Mouse (Mus musculus) C2C12 (cell line): ENCODE results near the gene Fry. TPM values are rescaled to one million over a fixed set of nuclear protein-coding genes. Genes with fewer than 3 reads are reported as not detected.

ENCODE experiments used
- H3K27me3 ChIP-seq: one replicate; pipeline ENCODE4 v1.6.1; 2011; ENCODE audit not compliant: control insufficient read depth, insufficient read depth, insufficient read length
- H3K36me3 ChIP-seq: one replicate; pipeline ENCODE4 v1.6.1; 2011; ENCODE audit not compliant: control insufficient read depth, insufficient read depth
- H3K4me3 ChIP-seq: one replicate; pipeline ENCODE4 v1.5.1; 2011; ENCODE audit warnings: mild to moderate bottlenecking, control low read depth; ENCODE audit not compliant: poor library complexity, insufficient read depth, severe bottlenecking
- H3K79me2 ChIP-seq: one replicate; pipeline ENCODE4 v1.6.1; 2011; ENCODE audit not compliant: control insufficient read depth, insufficient read depth
- H3K79me3 ChIP-seq: one replicate; pipeline ENCODE4 v1.6.1; 2011; ENCODE audit warnings: low read depth, control low read depth
- H3ac ChIP-seq: one replicate; pipeline ENCODE3; 2011; ENCODE audit warnings: low read depth; ENCODE audit not compliant: control insufficient read depth, insufficient read length
- CEBPB ChIP-seq: IDR thresholded peaks from one replicate; pipeline ENCODE4 v1.6.1; 2011; ENCODE audit warnings: low read depth, mild to moderate bottlenecking, control low read depth, moderate library complexity
- CTCF ChIP-seq: IDR thresholded peaks from one replicate; pipeline ENCODE4 v1.5.1; 2011; ENCODE audit not compliant: control insufficient read depth, insufficient read depth, insufficient read length
- FOSL1 ChIP-seq: IDR thresholded peaks from one replicate; pipeline ENCODE4 v1.8.0; 2011; ENCODE audit warnings: mild to moderate bottlenecking, low read length; ENCODE audit not compliant: poor library complexity, insufficient read depth, severe bottlenecking
- MAX ChIP-seq: IDR thresholded peaks from one replicate; pipeline ENCODE4 v1.6.1; 2011; ENCODE audit warnings: mild to moderate bottlenecking, control low read depth
- MYOD1 ChIP-seq: IDR thresholded peaks from one replicate; pipeline ENCODE4 v1.6.1; 2011; ENCODE audit warnings: low read depth; ENCODE audit not compliant: control insufficient read depth, insufficient read length
- MYOG ChIP-seq: IDR thresholded peaks from one replicate; pipeline ENCODE4 v1.6.1; 2011; ENCODE audit not compliant: control insufficient read depth, insufficient read length; ENCODE audit errors: extremely low read depth
- USF1 ChIP-seq: IDR thresholded peaks from one replicate; pipeline ENCODE4 v1.6.1; 2011; ENCODE audit warnings: low read depth, mild to moderate bottlenecking, control low read depth, moderate library complexity
- polyA plus RNA-seq: library from polyadenylated mRNA; unstranded; fragments of >200 nt; fragmentation: generic; extraction: Trizol; gene quantifications from one replicate; pipeline ENCODE4 v1.2.1, GENCODE M21; 2012; ENCODE audit warnings: missing spikeins

Gene Fry
- polyA plus RNA-seq, 1 experiment = 0.25 TPM

GRCm38 (mm10) chr5:150263162-150263561 is 144.7 kb downstream of the Fry start:
- peaks cover 5% of the 10 kb centered on the region for H3K27me3 ChIP-seq
- no peaks in the 10 kb centered on the region for H3K79me2 ChIP-seq
- no peak overlapping the region for H3K4me3 ChIP-seq
- H3K79me3 ChIP-seq = no peaks in the 10 kb centered on the region
- no peak overlapping the region for H3ac ChIP-seq
- no peak for TF ChIP-seq FOSL1
- TF ChIP-seq CEBPB = no peak
- no peak for TF ChIP-seq MYOG
- no peak for TF ChIP-seq MAX
- TF ChIP-seq CTCF = no peak
- TF ChIP-seq USF1 = no peak
- no peak for TF ChIP-seq MYOD1
- no peaks in the 10 kb centered on the region for H3K36me3 ChIP-seq

GRCm38 (mm10) chr5:150263656-150264055 is 145.2 kb downstream of the Fry start:
- peaks cover 5% of the 10 kb centered on the region for H3K27me3 ChIP-seq
- no peak overlapping the region for H3K4me3 ChIP-seq
- H3K79me2 ChIP-seq = no peaks in the 10 kb centered on the region
- no peak overlapping the region for H3ac ChIP-seq
- H3K36me3 ChIP-seq = no peaks in the 10 kb centered on the region
- TF ChIP-seq MYOG (no peak), USF1 (no peak), FOSL1 (no peak), CEBPB (no peak), MYOD1 (no peak), CTCF (no peak), MAX (no peak)
- H3K79me3 ChIP-seq = no peaks in the 10 kb centered on the region

GRCm38 (mm10) chr5:150265005-150265404 is 146.6 kb downstream of the Fry start:
- no peaks in the 10 kb centered on the region for H3K36me3 ChIP-seq
- H3ac ChIP-seq = no peak overlapping the region
- no peaks in the 10 kb centered on the region for H3K79me3 ChIP-seq
- TF ChIP-seq CTCF (no peak), MYOD1 (no peak), MAX (no peak), USF1 (no peak), FOSL1 (no peak), MYOG (no peak), CEBPB (no peak)
- no peak overlapping the region for H3K4me3 ChIP-seq
- H3K27me3 ChIP-seq = no peaks in the 10 kb centered on the region
- no peaks in the 10 kb centered on the region for H3K79me2 ChIP-seq

GRCm38 (mm10) chr5:150265953-150266352 is 147.5 kb downstream of the Fry start:
- Histone ChIP-seq H3K79me3 (no peaks in the 10 kb centered on the region), H3ac (no peak overlapping the region), H3K4me3 (no peak overlapping the region), H3K27me3 (no peaks in the 10 kb centered on the region), H3K36me3 (no peaks in the 10 kb centered on the region), H3K79me2 (no peaks in the 10 kb centered on the region)
- TF ChIP-seq MAX = no peak
- TF ChIP-seq MYOG = no peak
- no peak for TF ChIP-seq CTCF
- TF ChIP-seq MYOD1 = no peak
- TF ChIP-seq FOSL1 = no peak
- TF ChIP-seq CEBPB = no peak
- no peak for TF ChIP-seq USF1

- Histone ChIP-seq H3K4me3 (no peak overlapping the region), H3K27me3 (no peaks in the 10 kb centered on the region), H3ac (no peak overlapping the region), H3K79me2 (no peaks in the 10 kb centered on the region), H3K79me3 (no peaks in the 10 kb centered on the region), H3K36me3 (no peaks in the 10 kb centered on the region)
- TF ChIP-seq MYOG = no peak
- TF ChIP-seq CEBPB = no peak
- TF ChIP-seq USF1 = no peak
- TF ChIP-seq FOSL1 = no peak
- TF ChIP-seq MYOD1 = no peak
- TF ChIP-seq CTCF = no peak
- TF ChIP-seq MAX = no peak
Measured at GRCm38 (mm10) chr5:150268261-150268660, 149.8 kb downstream of the Fry start.

- Histone ChIP-seq H3K27me3 (no peaks in the 10 kb centered on the region), H3K4me3 (no peak overlapping the region), H3K36me3 (no peaks in the 10 kb centered on the region), H3K79me3 (no peaks in the 10 kb centered on the region), H3ac (no peak overlapping the region), H3K79me2 (no peaks in the 10 kb centered on the region)
- no peak for TF ChIP-seq USF1
- TF ChIP-seq MAX = no peak
- TF ChIP-seq CEBPB = no peak
- TF ChIP-seq FOSL1 = no peak
- no peak for TF ChIP-seq MYOG
- TF ChIP-seq MYOD1 = no peak
- no peak for TF ChIP-seq CTCF
Measured at GRCm38 (mm10) chr5:150270468-150270867, 152.0 kb downstream of the Fry start.
